Mouse (Mus musculus) kidney, embryonic 14.5 days (tissue): ENCODE measurements around the gene Tnfrsf1b. TPM values are rescaled to one million over a fixed set of nuclear protein-coding genes. Genes with fewer than 3 reads are reported as not detected.

ENCODE experiments used
- ATAC-seq: fragments of 200-750 bp; cut with Nextera tagmentation; 2 replicates; pipeline ENCODE4 v1.8.0; 2017; ENCODE audit warnings: moderate number of reproducible peaks, mild to moderate bottlenecking, moderate TSS enrichment, moderate library complexity; ENCODE audit not compliant: low FRiP score, low TSS enrichment
- H3K27ac ChIP-seq: fragments of 300-500 bp; sonication (generic); 2 replicates; pipeline ENCODE4 v1.5.1; 2014; ENCODE audit warnings: low read depth, mild to moderate bottlenecking, low read length, moderate library complexity, mixed read lengths
- H3K27me3 ChIP-seq: fragments of 300-500 bp; sonication (generic); 2 replicates; pipeline ENCODE4 v1.6.1; 2014; ENCODE audit warnings: mild to moderate bottlenecking, low read length; ENCODE audit not compliant: control insufficient read depth, insufficient read depth
- H3K36me3 ChIP-seq: fragments of 300-500 bp; sonication (generic); 2 replicates; pipeline ENCODE4 v1.6.1; 2014; ENCODE audit warnings: low read length, mixed read lengths; ENCODE audit not compliant: control insufficient read depth, insufficient read depth
- H3K4me1 ChIP-seq: fragments of 300-500 bp; sonication (generic); 2 replicates; pipeline ENCODE4 v1.6.1; 2014; ENCODE audit warnings: low read length, mixed read lengths; ENCODE audit not compliant: control insufficient read depth, insufficient read depth
- H3K4me2 ChIP-seq: fragments of 300-500 bp; sonication (generic); replicated peaks from 2 replicates; pipeline ENCODE4 v1.6.1; 2014; ENCODE audit warnings: low read depth, mild to moderate bottlenecking, low read length
- H3K4me3 ChIP-seq: fragments of 300-500 bp; sonication (generic); 2 replicates; pipeline ENCODE4 v1.5.1; 2014; ENCODE audit warnings: mild to moderate bottlenecking, low read length
- H3K9ac ChIP-seq: fragments of 300-500 bp; sonication (generic); 2 replicates; pipeline ENCODE4 v1.6.1; 2014; ENCODE audit warnings: low read depth, mild to moderate bottlenecking, low read length, moderate library complexity
- H3K9me3 ChIP-seq: fragments of 300-500 bp; sonication (generic); 2 replicates; pipeline ENCODE4 v1.6.1; 2016; ENCODE audit warnings: low read length; ENCODE audit not compliant: control insufficient read depth
- WGBS: fragments of 180-500 bp; shearing (Covaris S2); extraction: QIAGEN DNeasy Blood & Tissue Kit; methylation state at CpG from one replicate; pipeline ENCODE4 v1.1.7; 2014; 5-methylcytosine and 5-hydroxymethylcytosine counted together
- polyA plus RNA-seq: library from polyadenylated mRNA; unstranded; fragments of >200 nt; fragmentation: Nextera tagmentation; extraction: Ambion mirVana; gene quantifications from 2 replicates; pipeline ENCODE4 v1.2.1, GENCODE M21; 2014

The Tnfrsf1b gene
- polyA plus RNA-seq, 1 experiment from 2014 or later = 3.0 TPM

DNA sequence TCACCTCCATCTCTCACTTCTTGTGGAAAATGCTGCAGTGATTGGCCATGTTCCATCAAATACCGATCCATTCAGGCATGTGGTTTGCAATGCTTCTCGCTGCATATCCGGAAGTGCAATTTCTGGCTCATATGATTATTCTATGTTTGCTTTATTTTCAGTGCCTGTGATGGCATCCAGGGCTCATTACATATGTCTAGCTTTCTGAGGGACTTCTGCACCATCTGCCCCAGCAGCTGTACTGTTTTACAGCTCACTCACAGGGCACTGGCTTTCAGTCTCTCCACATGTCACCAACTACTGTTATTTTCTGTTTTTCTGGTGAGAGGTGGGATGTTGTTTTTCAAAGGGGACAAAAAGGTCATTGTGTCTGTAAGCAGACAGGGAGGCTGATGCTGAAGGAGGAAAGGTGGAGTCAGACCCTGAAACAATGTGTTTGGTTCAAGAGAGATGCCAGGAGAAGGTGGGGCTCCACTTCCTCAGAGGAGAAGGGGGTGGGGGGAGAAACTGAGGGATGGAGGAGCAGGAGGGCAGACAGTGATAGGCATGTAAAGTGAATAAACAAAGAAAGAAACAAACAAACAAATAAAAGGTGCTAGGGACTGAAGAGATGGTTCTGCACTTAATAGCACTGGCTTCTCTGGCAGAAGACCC lies 38.8 kb downstream of the Tnfrsf1b start:
- no peak for ATAC-seq
- H3K27ac ChIP-seq = no peak overlapping the region
- no peak overlapping the region for H3K4me3 ChIP-seq
- no peak overlapping the region for H3K9ac ChIP-seq
- H3K4me1 ChIP-seq = no peaks in the 10 kb centered on the region
- no peaks in the 10 kb centered on the region for H3K27me3 ChIP-seq
- no peak overlapping the region for H3K4me2 ChIP-seq
- no peaks in the 10 kb centered on the region for H3K9me3 ChIP-seq
- WGBS = 88% methylated on average over 3 of the region's 3 CpGs
- H3K36me3 ChIP-seq = no peaks in the 10 kb centered on the region

DNA sequence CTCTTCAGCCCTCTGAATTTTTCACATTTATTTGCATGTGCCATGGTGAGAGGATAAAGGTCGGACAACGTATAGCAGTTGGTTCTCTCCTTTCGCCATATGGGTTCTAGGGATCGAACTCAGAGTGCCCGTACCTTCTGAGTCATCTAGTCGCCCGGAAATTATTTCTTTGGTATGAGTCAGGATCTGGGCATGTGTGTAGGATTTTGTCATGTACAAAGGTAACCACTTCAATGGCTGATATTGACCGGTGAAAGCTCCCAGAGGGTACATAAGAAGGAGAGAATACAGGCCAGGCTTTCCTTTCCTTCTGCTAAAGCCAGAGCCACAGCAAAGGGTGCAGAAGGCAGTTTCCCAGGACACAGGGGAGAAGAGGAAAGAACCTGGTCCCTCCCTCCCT lies 41.9 kb downstream of the Tnfrsf1b start:
- Histone ChIP-seq H3K36me3 (no peaks in the 10 kb centered on the region), H3K9ac (no peak overlapping the region), H3K4me1 (0 out of 2 replicates have a peak, but pooled peaks cover 4% of the 10 kb centered on the region), H3K4me2 (no peak overlapping the region), H3K4me3 (no peak overlapping the region), H3K9me3 (no peaks in the 10 kb centered on the region), H3K27me3 (0 out of 2 replicates have a peak, but pooled peaks cover 2% of the 10 kb centered on the region), H3K27ac (no peak overlapping the region)
- 85% methylated on average over 8 of the region's 8 CpGs for WGBS
- no peak for ATAC-seq

DNA sequence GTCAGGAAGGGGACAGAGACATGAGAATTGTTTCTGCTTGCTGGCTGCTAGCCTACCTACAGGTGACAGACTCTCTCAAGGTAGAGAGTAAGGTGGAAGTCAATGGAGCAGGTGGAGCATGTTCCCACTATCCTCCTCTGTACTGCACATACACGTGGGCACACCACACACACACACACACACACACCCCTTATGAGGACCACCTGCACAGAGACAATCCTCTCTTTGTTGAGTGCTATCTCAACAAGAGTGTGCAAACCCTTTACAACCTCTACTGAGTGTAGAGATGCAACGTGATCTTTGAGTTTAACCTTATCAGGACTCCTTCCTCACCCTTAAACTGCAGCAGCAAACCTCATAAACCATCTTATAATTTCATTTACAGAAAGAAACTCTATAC lies 43.4 kb downstream of the Tnfrsf1b start:
- H3K9me3 ChIP-seq = no peaks in the 10 kb centered on the region
- no peaks in the 10 kb centered on the region for H3K36me3 ChIP-seq
- 71% methylated on average over 2 of the region's 2 CpGs for WGBS
- no peak for ATAC-seq
- no peak overlapping the region for H3K4me2 ChIP-seq
- no peak overlapping the region for H3K9ac ChIP-seq
- 0 out of 2 replicates have a peak, but pooled peaks cover 4% of the 10 kb centered on the region for H3K4me1 ChIP-seq
- H3K27ac ChIP-seq = no peak overlapping the region
- H3K27me3 ChIP-seq = 0 out of 2 replicates have a peak, but pooled peaks cover 2% of the 10 kb centered on the region
- no peak overlapping the region for H3K4me3 ChIP-seq

DNA sequence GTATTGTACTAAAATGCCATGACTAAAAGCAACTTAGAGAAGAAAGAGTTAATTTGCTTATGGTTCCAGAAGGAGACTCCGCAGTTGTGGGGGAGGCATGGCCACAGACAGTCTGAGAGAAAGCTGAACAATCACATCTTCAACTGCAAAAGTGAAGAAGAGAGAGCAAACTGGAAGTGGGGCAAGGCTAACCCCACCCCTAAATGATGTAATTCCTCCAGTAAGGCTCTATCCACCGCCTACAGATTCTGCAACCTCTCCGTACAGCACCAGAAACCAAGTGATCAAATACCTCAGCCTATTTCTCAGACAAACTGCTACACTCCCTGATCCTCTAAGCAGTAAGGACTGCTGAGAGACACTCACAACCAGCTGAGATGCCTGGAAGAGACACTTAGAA lies 45.2 kb downstream of the Tnfrsf1b start:
- 0 out of 2 replicates have a peak, but pooled peaks cover 2% of the 10 kb centered on the region for H3K27me3 ChIP-seq
- no peak overlapping the region for H3K9ac ChIP-seq
- ATAC-seq = no peak
- H3K4me2 ChIP-seq = no peak overlapping the region
- no peaks in the 10 kb centered on the region for H3K9me3 ChIP-seq
- H3K36me3 ChIP-seq = no peaks in the 10 kb centered on the region
- H3K27ac ChIP-seq = no peak overlapping the region
- H3K4me3 ChIP-seq = no peak overlapping the region
- 48% methylated on average over 3 of the region's 3 CpGs for WGBS
- H3K4me1 ChIP-seq = 0 out of 2 replicates have a peak, but pooled peaks cover 4% of the 10 kb centered on the region

DNA sequence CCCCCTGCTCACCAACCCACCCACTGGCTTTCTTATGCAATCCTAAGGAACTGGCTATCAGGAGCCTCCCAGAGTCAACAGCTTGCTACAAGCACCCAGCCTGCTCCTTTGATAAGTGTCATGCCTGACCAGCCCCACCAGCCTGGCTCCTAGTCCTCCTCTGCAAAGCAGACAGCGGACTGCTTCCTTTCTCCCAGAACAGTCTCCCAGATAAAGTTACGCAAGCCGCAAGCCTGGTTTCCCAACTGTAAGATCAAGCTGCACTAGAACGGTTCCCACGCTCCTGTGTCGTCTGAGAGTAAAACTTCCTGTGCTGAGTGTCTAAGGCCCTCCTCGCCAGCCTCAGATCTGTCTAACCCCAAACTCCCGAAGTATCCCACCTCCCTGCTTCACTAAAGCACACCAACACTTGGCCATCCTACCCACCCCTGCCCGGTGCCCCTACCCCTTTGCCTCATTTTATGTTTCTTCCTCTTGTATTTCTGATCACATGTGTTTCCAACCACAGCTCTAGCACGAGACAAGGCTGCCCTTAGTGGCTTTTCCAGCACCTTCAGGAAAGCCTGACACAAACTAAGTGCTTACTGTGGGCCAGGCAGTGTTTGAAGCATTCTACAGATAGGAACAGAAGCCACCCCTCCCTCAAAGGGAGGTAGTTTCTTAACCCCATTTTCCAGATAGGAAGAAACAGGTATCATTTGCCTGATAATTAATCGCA lies 46.5 kb downstream of the Tnfrsf1b start:
- H3K27me3 ChIP-seq = 0 out of 2 replicates have a peak, but pooled peaks cover 2% of the 10 kb centered on the region
- ATAC-seq = peak; percentile 74
- H3K4me3 ChIP-seq = no peak overlapping the region
- WGBS = 19% methylated on average over 11 of the region's 11 CpGs
- H3K4me2 ChIP-seq = no peak overlapping the region; the same call in 1 of the 2 replicates
- H3K9me3 ChIP-seq = no peaks in the 10 kb centered on the region
- no peak overlapping the region for H3K27ac ChIP-seq
- no peaks in the 10 kb centered on the region for H3K36me3 ChIP-seq
- no peak overlapping the region for H3K9ac ChIP-seq
- 0 out of 2 replicates have a peak, but pooled peaks cover 4% of the 10 kb centered on the region for H3K4me1 ChIP-seq

DNA sequence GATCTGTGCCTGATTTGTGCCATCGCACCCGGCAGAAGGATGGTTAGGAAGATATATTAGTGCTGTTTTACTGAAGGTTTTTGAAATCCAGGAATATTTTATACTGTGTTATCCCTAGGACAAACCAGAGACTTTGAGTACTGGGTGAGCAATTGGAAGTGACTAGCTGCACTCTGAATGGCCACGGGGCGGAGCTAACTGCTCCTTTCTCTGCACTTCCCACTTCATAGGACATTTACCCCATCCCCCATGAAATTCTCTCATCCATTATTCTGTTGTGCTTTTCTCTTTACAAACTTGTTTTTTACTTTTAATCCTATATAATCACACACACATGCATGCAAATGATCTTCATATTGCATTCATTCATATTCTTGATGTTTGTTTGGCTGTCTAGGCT lies 50.1 kb downstream of the Tnfrsf1b start:
- ATAC-seq = no peak
- H3K9ac ChIP-seq = no peak overlapping the region
- H3K27me3 ChIP-seq = 0 out of 2 replicates have a peak, but pooled peaks cover 2% of the 10 kb centered on the region
- H3K27ac ChIP-seq = no peak overlapping the region
- peaks cover 16% of the 10 kb centered on the region; the same call in 1 of the 2 replicates for H3K4me1 ChIP-seq
- WGBS = 84% methylated on average over 4 of the region's 4 CpGs
- no peaks in the 10 kb centered on the region for H3K36me3 ChIP-seq
- H3K4me2 ChIP-seq = no peak overlapping the region
- H3K4me3 ChIP-seq = no peak overlapping the region
- H3K9me3 ChIP-seq = no peaks in the 10 kb centered on the region

DNA sequence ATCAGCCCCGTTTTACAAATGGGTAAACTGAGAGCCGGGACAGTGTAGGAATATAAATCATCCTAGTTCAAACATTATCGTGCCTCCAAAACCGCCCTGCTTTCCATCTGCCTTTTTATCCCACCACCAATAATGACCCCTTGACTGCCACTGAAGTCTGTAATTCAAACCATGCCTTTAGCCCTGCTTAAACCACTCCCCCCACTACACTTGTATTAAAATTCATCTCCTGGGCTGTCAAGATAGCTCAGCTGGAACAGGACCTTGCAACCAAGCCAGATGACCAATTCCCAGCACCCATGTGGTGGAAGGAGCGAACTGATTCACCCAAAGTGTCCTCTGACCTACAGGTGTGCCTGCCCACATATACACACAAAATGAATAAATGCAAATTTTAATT lies 51.5 kb downstream of the Tnfrsf1b start:
- WGBS = 23% methylated on average over 5 of the region's 5 CpGs
- Histone ChIP-seq H3K4me1 (peaks cover 12% of the 10 kb centered on the region; the same call in 1 of the 2 replicates), H3K4me3 (0 out of 2 replicates have a peak overlapping the region, but pooled peaks have one; percentile 94), H3K36me3 (peaks cover under 1% of the 10 kb centered on the region; the same call in 1 of the 2 replicates), H3K9me3 (no peaks in the 10 kb centered on the region), H3K9ac (no peak overlapping the region; the same call in 1 of the 2 replicates), H3K27ac (no peak overlapping the region), H3K4me2 (no peak overlapping the region; the same call in 1 of the 2 replicates), H3K27me3 (no peaks in the 10 kb centered on the region)
- ATAC-seq = no peak; the same call in 1 of the 2 replicates

DNA sequence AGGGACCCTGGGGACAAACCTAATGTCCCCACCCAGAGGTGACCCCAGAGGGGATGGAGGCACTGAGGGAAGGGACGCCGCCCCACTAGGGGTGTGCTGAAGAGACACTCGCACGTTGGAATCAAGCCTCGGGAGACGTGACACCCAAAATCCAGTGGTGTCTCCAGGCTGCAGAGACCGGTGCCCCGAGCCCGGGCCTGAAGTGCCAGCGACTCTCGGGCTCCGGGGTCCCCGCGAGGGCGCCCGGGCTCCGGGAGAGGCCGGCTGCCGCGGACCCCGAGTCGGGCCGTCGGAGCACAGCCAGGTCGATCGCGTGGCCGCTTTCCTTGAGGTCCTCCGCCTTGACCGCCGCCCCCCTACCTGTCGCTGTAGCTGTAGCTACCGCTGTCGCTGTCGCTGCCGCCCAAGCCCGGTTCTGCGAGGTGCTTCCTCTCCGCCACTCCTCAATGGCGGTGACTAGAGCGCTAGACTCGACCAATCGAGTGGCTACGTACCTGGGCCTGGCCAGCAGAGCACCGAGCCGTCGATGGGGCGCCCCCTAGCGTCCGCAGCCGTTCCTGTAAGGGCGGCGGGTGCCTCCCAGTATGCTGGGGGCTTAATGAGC lies 52.0 kb downstream of the Tnfrsf1b start, which contains the start of gene Vps13d:
Gene Vps13d (minus strand): TSS at position 447 of the 604 bp plus-strand sequence.
- peak within 1 kb of the TSS; percentile 56 for H3K27ac ChIP-seq
- under 1% methylated on average over 43 of the region's 53 CpGs for WGBS
- H3K36me3 ChIP-seq = peaks cover 5% of the 10 kb centered on the region; the same call in 1 of the 2 replicates
- H3K4me2 ChIP-seq = peak within 1 kb of the TSS; percentile 92
- no peaks in the 10 kb centered on the region for H3K9me3 ChIP-seq
- peak within 1 kb of the TSS; percentile 94 for H3K4me3 ChIP-seq
- peaks cover 12% of the 10 kb centered on the region; the same call in 1 of the 2 replicates for H3K4me1 ChIP-seq
- peak; percentile 94 for ATAC-seq
- H3K27me3 ChIP-seq = no peaks in the 10 kb centered on the region
- peak within 1 kb of the TSS; percentile 89 for H3K9ac ChIP-seq
